Mouse (Mus musculus) cerebellum, adult 2 months (tissue): ENCODE data around the gene Hspb1. TPM values are rescaled to one million over a fixed set of nuclear protein-coding genes. Genes with fewer than 3 reads are reported as not detected.
A peak's percentile ranks its signal among the peaks of the same experiment; 100 is the strongest.

Experiments
- DNase-seq, 2 experiments: peaks; one replicate each; pipeline ENCODE4 v3.0.0; 2021
- H3K27ac ChIP-seq: fragments of 200-500 bp; 2 replicates; pipeline ENCODE4 v1.5.1; 2012; ENCODE audit warnings: low read length, control low read depth, inconsistent platforms; ENCODE audit not compliant: insufficient read depth
- H3K27me3 ChIP-seq: fragments of 200-500 bp; 2 replicates; pipeline ENCODE4 v1.6.1; 2012; ENCODE audit warnings: inconsistent platforms, mild to moderate bottlenecking, low read length, moderate library complexity; ENCODE audit not compliant: control insufficient read depth, insufficient read depth
- H3K4me1 ChIP-seq: fragments of 200-500 bp; 2 replicates; pipeline ENCODE4 v1.6.1; 2011; ENCODE audit warnings: low read length; ENCODE audit not compliant: control insufficient read depth, insufficient read depth
- H3K4me3 ChIP-seq: fragments of 200-500 bp; replicated peaks from 2 replicates; pipeline ENCODE3; 2011; ENCODE audit warnings: mild to moderate bottlenecking, low read depth, low read length, control low read depth; ENCODE audit not compliant: insufficient read depth
- CTCF ChIP-seq: fragments of 200-500 bp; IDR thresholded peaks from 2 replicates; pipeline ENCODE4 v1.5.1; 2011; ENCODE audit warnings: low read depth, mild to moderate bottlenecking, control low read depth, low read length, moderate library complexity, borderline replicate concordance; ENCODE audit not compliant: insufficient read depth
- POLR2A ChIP-seq: fragments of 200-500 bp; IDR thresholded peaks from 2 replicates; pipeline ENCODE4 v1.6.1; 2011; ENCODE audit warnings: low read length, control low read depth, borderline replicate concordance; ENCODE audit not compliant: insufficient read depth
- WGBS: fragments of 180-500 bp; shearing (Covaris S2); methylation state at CpG from one replicate; pipeline ENCODE4 v1.1.7; 2018; 5-methylcytosine and 5-hydroxymethylcytosine counted together
- polyA plus RNA-seq: library from polyadenylated mRNA; depleted of rRNA; stranded (reverse); fragments of >200 nt; gene quantifications from 2 replicates; pipeline ENCODE4 v1.2.3, GENCODE M21; 2012

Hspb1 gene
- polyA plus RNA-seq, 1 experiment, result 49.2 TPM

DNA sequence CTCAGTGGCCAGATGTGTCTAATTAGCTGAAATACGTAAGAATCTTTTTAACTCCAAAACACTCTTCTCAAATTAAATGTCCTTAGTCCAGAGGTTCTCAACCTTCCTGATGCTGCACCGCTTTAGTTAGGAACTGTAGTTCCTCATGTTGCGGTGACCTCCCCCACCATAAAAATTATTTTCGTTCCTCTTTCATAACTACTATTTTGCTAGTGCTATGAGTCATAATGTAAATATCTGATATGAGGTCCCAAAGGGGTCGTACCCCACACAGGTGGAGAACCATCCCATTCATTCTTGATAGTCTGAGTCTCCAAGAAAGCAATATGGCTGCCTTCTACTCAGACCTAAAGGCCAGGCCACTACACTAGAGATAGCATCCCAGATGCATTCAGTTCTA, 17.2 kb upstream of the Hspb1 start:
- H3K4me3 ChIP-seq, result no peak overlapping the region
- peaks cover 3% of the 10 kb centered on the region; the same call in 1 of the 2 replicates for H3K4me1 ChIP-seq
- WGBS, result 94% methylated on average over 5 of the region's 5 CpGs
- no peaks in the 10 kb centered on the region for H3K27me3 ChIP-seq
- H3K27ac ChIP-seq, result no peak overlapping the region
- DNase-seq, result no peak
- TF ChIP-seq CTCF (no peak), POLR2A (no peak)

DNA sequence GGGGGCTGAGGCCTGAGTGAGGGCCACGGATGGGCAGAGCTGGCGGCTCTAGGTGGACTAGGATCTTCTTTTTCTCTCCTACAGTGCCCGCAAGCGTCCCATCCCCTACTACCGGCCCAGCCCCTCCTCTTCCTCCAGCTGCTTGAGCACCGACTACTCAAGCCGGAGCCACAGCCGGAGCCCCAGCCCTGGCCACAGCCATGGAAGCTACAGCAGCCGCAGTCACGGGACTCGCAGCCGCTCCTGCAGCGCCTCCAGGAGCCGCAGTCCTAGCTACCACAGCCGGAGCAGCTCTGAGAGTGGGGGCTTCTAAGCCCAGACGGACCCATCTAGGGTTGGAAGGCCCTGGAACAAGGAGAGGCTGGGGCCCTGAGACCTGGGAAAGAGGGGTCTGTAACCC, 14.7 kb upstream of the Hspb1 start:
- Histone ChIP-seq H3K27me3 (no peaks in the 10 kb centered on the region), H3K27ac (no peak overlapping the region), H3K4me1 (no peaks in the 10 kb centered on the region), H3K4me3 (no peak overlapping the region)
- WGBS, result 48% methylated on average over 16 of the region's 16 CpGs
- no peak for TF ChIP-seq CTCF
- TF ChIP-seq POLR2A, result no peak
- peak in 1 of 2 experiments; percentile 17 for DNase-seq

GRCm38 (mm10) chr5:135873753-135874152, 14.0 kb upstream of the Hspb1 start:
- H3K27ac ChIP-seq, result no peak overlapping the region
- WGBS, result 69% methylated on average over 9 of the region's 9 CpGs
- peak in 1 of 2 experiments; percentile 15 for DNase-seq
- H3K4me1 ChIP-seq, result no peaks in the 10 kb centered on the region
- TF ChIP-seq CTCF (no peak), POLR2A (no peak)
- H3K27me3 ChIP-seq, result no peaks in the 10 kb centered on the region
- no peak overlapping the region for H3K4me3 ChIP-seq

- peak; percentile 50 to 57 for DNase-seq
- TF ChIP-seq CTCF, result peak; percentile 68
- TF ChIP-seq POLR2A, result no peak
- no peak overlapping the region for H3K4me3 ChIP-seq
Measured at GRCm38 (mm10) chr5:135877180-135877579, 10.5 kb upstream of the Hspb1 start.

GRCm38 (mm10) chr5:135877831-135878231, 9.9 kb upstream of the Hspb1 start:
- peak; percentile 64 to 66 for DNase-seq
- TF ChIP-seq CTCF (peak; percentile 69; the same call in 1 of the 2 replicates), POLR2A (no peak)
- H3K27me3 ChIP-seq, result no peaks in the 10 kb centered on the region
- peak overlapping the region; percentile 42 for H3K4me3 ChIP-seq
- H3K4me1 ChIP-seq, result peaks cover 7% of the 10 kb centered on the region
- WGBS, result 0% methylated on average over 16 of the region's 16 CpGs
- H3K27ac ChIP-seq, result no peak overlapping the region

More at GRCm38 (mm10) chr5:135877180-135877579, 10.5 kb upstream of the Hspb1 start:
- H3K27me3 ChIP-seq, result no peaks in the 10 kb centered on the region
- no peak overlapping the region for H3K27ac ChIP-seq
- 8% methylated on average over 8 of the region's 8 CpGs for WGBS
- peaks cover 7% of the 10 kb centered on the region for H3K4me1 ChIP-seq

DNA sequence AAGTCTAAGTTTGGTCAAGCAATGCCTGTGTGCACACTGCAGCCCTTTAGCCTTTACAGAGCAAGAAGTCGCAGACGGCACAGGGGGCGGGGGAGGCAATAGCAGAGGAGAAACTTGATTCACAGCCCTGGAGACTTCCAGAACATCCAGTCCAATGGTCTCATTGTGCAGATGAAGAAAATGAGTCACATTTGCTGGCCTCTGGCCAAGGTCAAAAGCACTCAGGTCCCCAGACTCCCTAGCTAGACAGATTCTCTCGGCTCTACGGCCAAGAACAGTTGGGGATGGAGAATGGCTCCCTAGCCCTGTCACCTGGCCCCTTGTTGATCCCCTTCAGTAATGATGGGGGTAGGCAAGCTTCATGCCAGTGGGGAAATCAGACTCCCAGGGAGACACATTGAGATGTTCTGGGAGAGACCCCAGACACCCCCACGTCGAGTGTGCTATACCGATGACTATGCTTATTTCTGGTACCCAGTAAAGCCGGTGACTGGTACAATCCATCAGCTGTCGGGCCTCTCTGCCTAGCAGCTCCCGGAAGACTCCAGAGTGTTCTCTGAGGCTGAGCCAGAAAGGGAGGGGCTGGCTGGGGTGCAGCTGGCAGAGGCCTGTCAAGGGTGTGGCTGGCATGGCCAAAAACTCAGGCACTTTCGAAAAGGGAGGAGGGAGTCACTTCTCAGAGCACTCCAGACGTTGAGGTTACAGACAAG, 8.1 kb upstream of the Hspb1 start:
- H3K27me3 ChIP-seq, result no peaks in the 10 kb centered on the region
- TF ChIP-seq POLR2A (no peak), CTCF (no peak)
- WGBS, result 23% methylated on average over 13 of the region's 13 CpGs
- H3K27ac ChIP-seq, result no peak overlapping the region
- peaks cover 7% of the 10 kb centered on the region for H3K4me1 ChIP-seq
- peak in 1 of 2 experiments; percentile 36 for DNase-seq
- H3K4me3 ChIP-seq, result no peak overlapping the region

DNA sequence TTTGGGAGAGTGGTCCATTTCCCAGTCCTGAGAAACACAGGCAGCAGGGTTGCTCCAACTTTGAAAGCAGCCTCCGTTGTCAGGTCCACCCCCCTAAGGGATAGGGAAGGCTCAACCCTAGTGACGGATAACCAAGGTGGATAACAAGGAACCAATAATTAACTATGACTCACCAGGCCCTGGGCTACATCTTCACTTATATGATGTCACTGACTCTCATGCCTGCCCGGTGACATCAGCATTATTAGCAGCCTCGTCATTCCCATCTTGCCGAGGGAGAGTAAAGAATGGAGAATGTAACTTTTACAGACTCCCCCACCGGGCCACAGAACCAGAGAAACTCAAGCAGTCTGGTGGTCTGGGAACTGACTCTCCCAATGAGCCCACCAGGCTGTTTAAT, 3.1 kb upstream of the Hspb1 start:
- TF ChIP-seq POLR2A, result no peak
- TF ChIP-seq CTCF, result no peak
- Histone ChIP-seq H3K27ac (no peak overlapping the region), H3K4me1 (peaks cover 2% of the 10 kb centered on the region), H3K27me3 (peaks cover 2% of the 10 kb centered on the region; the same call in 1 of the 2 replicates), H3K4me3 (no peak overlapping the region)
- DNase-seq, result no peak
- 78% methylated on average over 6 of the region's 6 CpGs for WGBS

DNA sequence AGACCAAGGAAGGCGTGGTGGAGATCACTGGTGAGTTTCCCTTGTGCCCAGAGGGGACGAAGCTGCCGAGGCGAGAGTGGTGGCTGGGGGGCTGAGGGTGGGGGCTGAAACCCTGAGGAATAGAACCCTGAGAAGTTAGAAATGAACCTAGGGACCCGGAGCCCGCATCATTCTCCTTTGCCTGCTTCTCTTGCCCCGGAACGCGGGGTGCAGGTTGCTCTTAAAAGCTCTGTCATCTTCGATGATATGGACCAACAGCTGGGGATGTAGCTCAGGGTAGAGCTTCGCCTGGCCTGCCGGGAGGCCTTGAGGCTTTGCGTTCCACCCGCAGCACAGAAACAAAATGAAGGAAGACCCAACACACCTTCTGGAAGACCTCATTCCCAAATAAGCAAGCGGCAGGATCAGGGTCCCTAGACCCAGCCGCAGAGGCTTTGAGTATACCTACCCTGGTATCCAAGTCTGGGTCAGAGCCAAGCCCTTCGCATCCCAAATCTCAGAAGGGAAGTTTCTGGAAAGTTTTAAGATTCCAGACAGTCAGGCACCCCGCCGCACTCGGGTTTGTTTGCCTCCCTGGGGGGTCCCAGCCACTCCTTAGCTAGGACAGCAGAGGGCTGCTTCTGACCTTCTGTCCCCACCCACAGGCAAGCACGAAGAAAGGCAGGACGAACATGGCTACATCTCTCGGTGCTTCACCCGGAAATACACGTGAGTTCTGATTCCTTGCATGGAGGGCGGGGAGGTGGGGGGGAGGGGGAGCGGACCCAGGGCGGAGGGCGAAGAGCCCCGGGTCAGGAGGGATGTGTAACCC, 891 bp downstream of the Hspb1 start:
- WGBS, result 4% methylated on average over 30 of the region's 30 CpGs
- Histone ChIP-seq H3K4me1 (no peaks in the 10 kb centered on the region), H3K27me3 (peaks cover 2% of the 10 kb centered on the region; the same call in 1 of the 2 replicates), H3K27ac (no peak overlapping the region), H3K4me3 (peak overlapping the region; percentile 6)
- TF ChIP-seq POLR2A (no peak), CTCF (no peak)
- peak in 1 of 2 experiments; percentile 13 for DNase-seq
